Mouse (Mus musculus): ENCODE results near the gene P4ha2.
A peak's percentile ranks its signal among the peaks of the same experiment; 100 is the strongest.

The P4ha2 gene

GRCm38 (mm10) chr11:54071726-54072445, 28.0 kb upstream of the P4ha2 start:
- DNase-seq: no peak

DNA sequence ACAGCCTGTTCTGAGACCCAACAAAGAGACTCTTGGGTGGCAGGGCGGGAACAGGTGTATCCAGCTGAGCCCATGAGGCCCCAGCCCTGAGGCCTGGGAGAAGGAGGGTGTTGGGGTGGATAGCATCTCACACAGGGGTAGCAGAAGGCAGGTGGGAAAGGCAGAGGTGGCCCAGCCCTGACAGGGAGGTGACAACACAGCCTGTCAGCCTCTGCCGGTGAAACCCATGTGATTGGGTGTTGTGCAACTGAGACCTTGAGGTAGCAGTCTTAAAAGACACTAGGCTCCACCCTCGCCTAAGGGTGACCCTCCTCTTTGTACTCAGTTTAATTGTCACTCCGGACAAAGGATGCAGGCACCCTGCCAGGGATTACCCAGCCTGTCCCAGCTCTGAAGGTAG, 26.6 kb upstream of the P4ha2 start:
- DNase-seq: no peak

DNA sequence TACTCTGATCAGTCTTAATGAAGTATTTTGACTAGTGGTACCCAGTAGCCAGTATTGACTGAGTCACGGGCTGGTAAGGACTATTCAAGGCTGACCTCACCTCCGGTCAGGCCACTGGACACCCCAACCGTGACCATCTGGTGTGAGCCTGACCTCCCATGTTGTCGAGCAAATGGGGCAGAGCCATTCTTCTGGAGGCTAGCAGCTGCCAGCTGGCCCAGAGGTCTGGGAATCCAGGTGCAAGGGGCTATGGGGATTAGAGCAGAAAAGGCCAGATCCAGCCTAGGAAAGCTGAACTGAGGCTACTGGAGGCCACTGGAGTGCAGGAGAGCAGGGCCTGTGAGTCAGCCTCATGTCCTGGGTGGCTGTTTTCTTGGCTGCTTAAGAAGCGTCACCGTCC, 24.5 kb upstream of the P4ha2 start:
- no peak for DNase-seq

DNA sequence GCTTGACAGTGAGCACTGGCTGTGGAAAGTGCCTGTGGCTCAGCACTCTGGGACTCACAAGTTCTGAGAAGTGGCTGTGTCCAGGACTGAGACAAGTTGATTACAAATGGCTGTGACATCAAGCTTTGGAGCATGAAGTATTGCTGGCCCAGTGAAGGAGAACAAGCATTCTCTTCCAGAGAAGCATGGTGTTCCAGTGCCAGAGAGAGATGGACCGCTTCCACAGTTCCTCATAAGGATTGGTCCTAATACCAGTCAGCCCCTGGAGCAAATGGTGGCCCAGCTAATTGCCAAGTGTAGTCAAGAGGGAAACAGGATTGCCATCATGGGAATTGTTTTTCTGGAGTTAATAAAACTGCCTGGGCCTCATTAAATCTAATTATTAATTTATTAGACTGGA, 23.8 kb upstream of the P4ha2 start:
- DNase-seq: no peak

DNA sequence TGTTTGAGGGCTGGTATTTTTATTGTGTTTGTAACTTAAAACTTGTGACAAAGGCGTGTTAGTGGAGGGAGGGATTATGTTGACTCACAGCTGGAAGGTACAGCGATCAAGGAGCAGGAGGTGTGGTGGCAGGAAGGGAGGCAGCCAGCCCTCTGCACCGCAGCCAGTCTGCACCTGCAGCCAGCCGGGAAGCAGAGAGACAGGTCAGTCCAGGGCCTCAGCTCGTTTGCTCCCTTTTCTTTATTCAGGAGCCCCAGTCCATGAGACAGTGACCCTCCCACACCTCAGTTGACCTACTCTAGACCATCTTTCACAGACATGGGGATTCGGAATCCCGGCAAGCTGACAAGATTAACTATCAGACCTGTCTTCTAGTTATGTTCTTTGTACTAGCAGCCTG, 19.5 kb upstream of the P4ha2 start:
- no peak for DNase-seq

- DNase-seq: no peak
These were observed 17.2 kb upstream of the P4ha2 start for GRCm38 (mm10) chr11:54082725-54083124.

GRCm38 (mm10) chr11:54084976-54085375, 14.9 kb upstream of the P4ha2 start:
- DNase-seq: no peak

DNA sequence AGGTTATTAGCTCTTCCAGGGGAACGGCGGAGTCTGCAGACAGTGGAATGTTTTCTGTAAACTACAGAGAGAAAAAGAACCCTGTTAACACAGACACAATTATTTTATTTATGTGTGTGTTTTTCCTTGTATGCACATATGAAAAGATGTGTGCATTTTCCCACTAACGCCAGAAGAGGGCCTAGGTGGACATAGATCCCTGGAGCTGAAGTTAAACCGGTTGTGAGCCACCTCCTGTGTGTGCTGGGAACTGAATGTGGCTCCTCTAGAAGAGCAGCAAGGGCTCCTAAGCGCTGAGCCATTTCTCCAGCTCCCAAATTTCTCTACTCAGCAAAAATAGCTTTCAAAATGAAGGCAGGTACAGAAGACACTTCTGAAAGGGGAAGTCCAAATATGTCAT, 14.1 kb upstream of the P4ha2 start:
- no peak for DNase-seq

DNA sequence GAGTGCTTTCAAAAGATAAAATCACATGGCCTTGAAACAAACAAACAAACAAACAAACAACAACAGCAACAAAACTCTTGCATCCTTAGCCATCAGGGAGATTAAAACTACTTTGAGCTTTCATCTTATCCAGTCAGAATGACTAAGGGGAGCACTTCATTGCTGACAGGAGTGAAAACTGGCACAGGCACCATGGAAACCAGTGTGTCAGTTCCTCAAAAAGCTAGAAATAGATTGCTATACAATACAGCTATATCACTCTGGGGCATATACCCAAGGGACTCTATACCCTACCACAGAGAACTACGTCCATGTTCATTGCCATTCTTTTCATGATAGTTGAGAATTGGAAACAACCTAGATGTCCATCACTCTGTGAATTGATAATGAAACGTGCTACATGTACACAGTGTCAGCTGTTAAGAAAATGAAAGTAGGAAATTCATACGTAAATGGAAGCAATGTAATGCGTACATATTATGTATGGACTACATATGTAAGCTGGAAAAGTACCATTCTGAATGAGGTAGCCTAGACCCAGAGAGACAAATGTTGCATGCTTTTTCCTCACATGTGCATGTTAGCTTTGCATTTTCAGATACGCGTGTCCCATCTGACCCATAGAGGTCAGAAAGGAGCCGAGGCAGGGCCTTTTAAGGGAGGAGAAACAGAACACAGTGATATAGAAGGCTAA, 11.5 kb upstream of the P4ha2 start:
- DNase-seq: no peak

DNA sequence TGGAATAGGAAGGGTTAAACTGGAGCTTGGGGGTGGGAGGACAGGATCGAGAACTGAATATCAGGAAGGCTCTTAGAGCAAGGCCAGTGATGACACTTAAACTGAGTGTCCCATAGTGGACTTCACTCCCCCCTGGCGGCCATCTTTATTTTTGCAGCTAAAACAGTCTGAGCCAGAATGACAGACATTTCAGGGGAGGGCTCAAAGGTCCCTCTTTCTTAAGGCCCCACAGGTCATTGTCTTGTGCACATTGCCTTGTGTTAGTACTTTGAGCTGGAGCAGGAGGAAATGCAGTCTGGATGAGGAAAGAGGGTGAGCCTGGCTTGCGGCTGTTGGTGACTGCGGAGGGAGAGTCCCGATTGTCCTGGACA, 11.0 kb upstream of the P4ha2 start:
- peak; percentile 89 for DNase-seq

DNA sequence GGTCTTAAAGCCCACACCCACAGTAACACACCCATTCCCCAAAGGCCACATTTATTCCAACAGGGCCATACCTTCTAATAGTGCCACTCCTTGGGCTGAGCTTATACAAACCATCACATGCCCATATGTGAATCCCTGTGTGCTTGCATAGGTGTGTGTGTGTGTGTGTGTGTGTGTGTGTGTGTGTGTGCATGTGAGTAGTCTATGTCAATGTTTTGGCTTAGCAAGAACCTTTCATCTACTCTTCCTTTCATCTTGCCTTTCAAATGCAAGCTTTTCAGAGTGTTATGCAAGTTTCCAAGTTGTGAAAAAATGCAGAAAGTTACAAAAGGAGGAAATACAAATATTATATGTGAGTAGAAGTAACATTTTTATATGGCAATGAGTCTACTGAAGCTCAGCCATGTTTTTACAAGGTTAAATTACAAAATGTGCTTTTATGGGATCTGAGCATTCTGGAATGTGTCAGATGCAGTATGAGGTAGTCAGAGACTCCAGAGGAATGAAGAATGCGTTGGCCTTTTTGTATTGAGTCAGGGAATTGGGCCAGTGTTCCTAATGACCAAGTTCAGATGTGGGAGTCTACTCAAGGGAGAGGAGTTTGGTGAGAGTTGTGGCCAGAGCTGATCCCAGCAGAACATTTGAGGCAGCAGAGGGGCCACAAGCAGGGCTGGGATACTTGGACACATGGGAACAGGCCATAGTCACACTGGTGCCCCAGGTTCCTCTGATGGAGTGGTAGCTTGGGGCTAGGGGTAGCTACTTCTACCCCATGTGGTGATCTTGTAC, 9.6 kb upstream of the P4ha2 start:
- DNase-seq: no peak

GRCm38 (mm10) chr11:54091726-54092125, 8.2 kb upstream of the P4ha2 start:
- DNase-seq: no peak

- no peak for DNase-seq
These were observed 7.7 kb upstream of the P4ha2 start for GRCm38 (mm10) chr11:54092188-54092587.

GRCm38 (mm10) chr11:54093000-54093399, 6.9 kb upstream of the P4ha2 start:
- DNase-seq: peak; percentile 47

DNA sequence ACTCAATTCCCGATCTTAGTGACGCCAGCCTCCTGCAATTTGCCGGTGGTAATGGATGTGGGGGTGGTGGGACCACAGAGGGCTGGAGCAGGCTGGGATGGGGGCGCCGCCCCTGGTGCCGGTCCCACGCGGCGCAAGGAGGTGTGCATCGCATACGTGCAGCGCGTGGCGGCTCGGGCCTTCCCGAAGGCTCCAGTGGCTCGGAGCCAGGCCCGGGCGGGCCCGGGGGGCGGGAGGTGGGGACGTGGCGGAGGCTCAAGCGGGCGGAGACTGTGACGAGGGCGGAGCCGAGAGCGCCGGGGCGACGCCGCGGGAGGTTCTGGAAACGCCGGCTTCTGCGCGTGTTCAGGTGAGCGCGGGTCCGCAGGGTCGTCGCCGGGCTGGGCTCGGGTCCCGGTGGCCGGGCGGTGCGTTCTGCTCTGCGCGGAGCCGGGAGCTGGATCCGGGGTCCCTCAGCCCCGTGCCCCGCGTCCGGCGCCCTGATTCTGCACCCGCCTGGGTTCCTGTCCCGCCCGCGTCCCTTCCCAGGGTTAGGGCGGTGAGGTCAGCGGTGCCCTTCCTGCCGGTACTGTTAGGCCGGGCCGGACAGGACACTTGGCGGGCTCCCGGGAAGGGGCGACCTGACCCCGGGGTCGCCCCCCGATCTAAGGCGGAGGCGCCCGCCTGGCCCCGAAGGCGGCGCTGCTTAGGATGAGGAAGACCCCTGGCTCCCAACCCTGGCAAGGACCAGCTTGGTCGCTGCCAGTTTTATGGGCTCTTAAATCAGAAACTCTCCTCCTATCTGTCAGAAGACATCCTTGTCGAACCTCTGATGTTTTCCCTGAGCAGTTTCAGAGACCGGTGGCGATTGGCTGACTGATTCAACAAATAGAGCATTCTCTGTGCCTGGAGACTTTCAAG, 1.0 kb downstream of the P4ha2 start:
- peak; percentile 58 for DNase-seq

- DNase-seq: no peak
These were observed 1.8 kb downstream of the P4ha2 start for GRCm38 (mm10) chr11:54101701-54102100.

DNA sequence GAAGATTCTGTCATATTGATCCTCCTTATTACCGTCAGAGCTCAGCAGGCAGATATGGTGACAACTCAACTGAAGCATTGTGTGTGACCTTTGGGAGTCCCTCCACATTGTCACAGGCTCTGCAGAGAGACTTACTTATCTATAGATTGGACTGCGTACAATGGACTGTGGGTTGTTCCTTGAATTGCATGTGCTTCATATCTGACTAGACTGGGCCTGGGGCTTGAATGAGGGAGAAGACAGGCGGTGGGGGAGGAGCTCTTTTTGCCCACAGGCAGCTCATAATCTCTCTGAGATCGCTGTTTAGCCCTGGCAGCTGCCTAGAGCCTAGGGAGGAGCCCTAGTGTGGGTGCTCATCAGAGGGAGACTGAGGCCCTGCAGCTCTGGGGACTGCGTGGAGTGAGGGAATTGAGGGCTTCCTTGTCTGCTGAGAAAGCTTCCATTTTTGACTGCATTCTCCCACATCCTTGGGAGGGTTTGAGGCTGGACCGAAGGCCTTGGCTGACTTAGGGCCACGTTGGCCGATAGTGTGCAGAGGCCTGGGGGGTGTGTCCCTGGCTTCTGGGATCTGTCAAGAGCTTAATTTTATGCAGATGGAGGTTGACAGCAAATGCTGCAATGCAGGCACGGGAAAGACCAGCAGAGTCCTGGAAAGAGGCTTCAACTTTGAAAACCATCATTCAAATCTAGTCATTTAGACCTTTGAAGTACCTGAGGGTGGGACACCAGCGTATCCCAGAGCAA, 3.0 kb downstream of the P4ha2 start:
- no peak for DNase-seq

GRCm38 (mm10) chr11:54105011-54105410, 5.1 kb downstream of the P4ha2 start:
- DNase-seq: no peak

- DNase-seq: no peak
These were observed 6.8 kb downstream of the P4ha2 start for GRCm38 (mm10) chr11:54106676-54107075.

GRCm38 (mm10) chr11:54107239-54107638, 7.3 kb downstream of the P4ha2 start:
- DNase-seq: peak; percentile 52

GRCm38 (mm10) chr11:54108131-54108530, 8.2 kb downstream of the P4ha2 start:
- no peak for DNase-seq

- DNase-seq: no peak
These were observed 9.0 kb downstream of the P4ha2 start for GRCm38 (mm10) chr11:54108894-54109293.

All from cerebellum, adult 8-10 months (tissue).